Mouse (Mus musculus) forebrain, embryonic 10.5 days (tissue): ENCODE measurements around the gene Olfm4. TPM values are rescaled to one million over a fixed set of nuclear protein-coding genes. Genes with fewer than 3 reads are reported as not detected.

Experiments used
- DNase-seq: peaks from one replicate; pipeline ENCODE4 v3.0.0-alpha.2; 2017; ENCODE audit warnings: low spot score; ENCODE audit errors: extremely low spot score
- H3K27ac ChIP-seq: fragments of 300-500 bp; sonication (generic); 2 replicates; pipeline ENCODE4 v1.5.1; 2016; ENCODE audit warnings: mild to moderate bottlenecking
- H3K27me3 ChIP-seq: fragments of 300-500 bp; sonication (generic); 2 replicates; pipeline ENCODE4 v1.6.1; 2016; ENCODE audit warnings: mild to moderate bottlenecking; ENCODE audit not compliant: poor library complexity, severe bottlenecking
- H3K36me3 ChIP-seq: fragments of 300-500 bp; sonication (generic); replicated peaks from 2 replicates; pipeline ENCODE4 v1.6.1; 2016; ENCODE audit warnings: mild to moderate bottlenecking, moderate library complexity
- H3K4me1 ChIP-seq: fragments of 300-500 bp; sonication (generic); 2 replicates; pipeline ENCODE4 v1.6.1; 2016
- H3K4me3 ChIP-seq: fragments of 300-500 bp; sonication (generic); 2 replicates; pipeline ENCODE4 v1.5.1; 2016; ENCODE audit warnings: mild to moderate bottlenecking, moderate library complexity
- H3K9me3 ChIP-seq: fragments of 300-500 bp; sonication (generic); 2 replicates; pipeline ENCODE4 v1.6.1; 2016; ENCODE audit warnings: mild to moderate bottlenecking, moderate library complexity
- WGBS: fragments of 180-500 bp; shearing (Covaris S2); methylation state at CpG from one replicate; pipeline ENCODE4 v1.1.7; 2016; 5-methylcytosine and 5-hydroxymethylcytosine counted together
- polyA plus RNA-seq: library from polyadenylated mRNA; unstranded; fragments of >200 nt; fragmentation: Nextera tagmentation; extraction: Ambion mirVana; gene quantifications from 2 replicates; pipeline ENCODE4 v1.2.1, GENCODE M21; 2016

Olfm4 gene
- polyA plus RNA-seq, 1 experiment from 2014 or later = not detected

DNA sequence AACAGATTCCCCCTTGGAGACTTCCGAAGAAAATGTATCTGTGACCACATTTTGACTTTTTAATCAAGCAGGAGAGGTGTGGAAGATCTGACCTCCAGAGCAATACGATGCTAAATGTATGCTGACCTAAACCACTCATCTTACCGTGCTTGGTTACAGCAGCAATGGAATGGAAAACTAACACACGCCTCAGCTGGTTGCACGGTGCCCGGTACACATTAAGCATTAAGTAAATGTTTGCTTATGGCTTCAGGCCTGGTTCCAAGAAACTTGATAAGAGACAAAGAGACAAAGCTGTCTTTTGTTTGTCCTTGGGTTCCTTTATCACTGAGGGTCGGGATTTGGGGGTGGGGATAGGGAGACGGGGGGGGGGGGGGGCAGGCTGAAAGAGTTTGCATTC, 3.0 kb downstream of the Olfm4 start:
- Histone ChIP-seq H3K27ac (no peak overlapping the region), H3K27me3 (no peaks in the 10 kb centered on the region), H3K4me1 (peaks cover 15% of the 10 kb centered on the region), H3K36me3 (no peaks in the 10 kb centered on the region), H3K9me3 (no peaks in the 10 kb centered on the region), H3K4me3 (no peak overlapping the region)
- no peak for DNase-seq
- 71% methylated on average over 8 of the region's 8 CpGs for WGBS

DNA sequence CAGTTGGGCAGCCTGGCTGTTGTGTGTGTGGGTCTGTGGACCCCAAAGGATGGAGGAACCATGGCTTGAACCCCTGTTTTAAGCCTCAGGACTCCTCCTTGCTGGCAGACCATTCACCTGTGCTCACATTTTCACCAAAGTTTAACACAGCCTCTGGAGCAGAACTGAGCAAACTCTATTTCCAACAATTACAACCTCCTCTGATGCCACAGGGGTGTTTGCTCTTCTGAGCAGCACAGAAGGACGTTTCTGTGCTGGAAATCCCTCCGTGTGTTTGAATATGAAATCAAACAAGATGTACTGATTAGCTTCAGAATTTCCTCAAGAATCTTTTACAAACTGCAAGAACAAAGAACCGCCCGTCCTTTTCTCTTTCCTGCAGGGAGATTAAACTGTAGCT, 5.9 kb downstream of the Olfm4 start:
- no peaks in the 10 kb centered on the region for H3K36me3 ChIP-seq
- H3K4me3 ChIP-seq = no peak overlapping the region
- H3K9me3 ChIP-seq = no peaks in the 10 kb centered on the region
- H3K27me3 ChIP-seq = no peaks in the 10 kb centered on the region
- 42% methylated on average over 4 of the region's 4 CpGs for WGBS
- H3K27ac ChIP-seq = no peak overlapping the region
- H3K4me1 ChIP-seq = peaks cover 15% of the 10 kb centered on the region
- DNase-seq = no peak

DNA sequence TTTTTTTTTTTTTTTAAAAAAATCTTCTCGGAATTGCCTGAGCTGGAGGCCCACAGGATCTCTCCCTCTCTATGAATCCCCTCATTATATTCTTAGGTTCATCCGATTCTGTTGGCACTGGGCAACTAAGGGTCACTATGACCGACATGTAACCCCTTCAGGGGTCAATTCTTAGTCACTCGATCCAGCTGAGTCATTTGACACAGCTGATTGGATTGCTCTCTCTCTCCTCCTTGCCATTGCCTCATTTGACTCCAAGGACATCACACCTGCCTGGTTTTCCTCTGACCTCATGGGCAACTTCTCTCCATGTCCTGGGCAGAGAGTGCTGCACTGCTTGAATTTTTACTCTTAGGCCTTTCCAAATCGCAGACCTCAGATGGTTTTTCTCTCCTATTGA, 6.7 kb downstream of the Olfm4 start:
- H3K4me1 ChIP-seq = peaks cover 15% of the 10 kb centered on the region
- no peaks in the 10 kb centered on the region for H3K36me3 ChIP-seq
- DNase-seq = no peak
- no peaks in the 10 kb centered on the region for H3K9me3 ChIP-seq
- WGBS = 46% methylated on average over 5 of the region's 5 CpGs
- no peaks in the 10 kb centered on the region for H3K27me3 ChIP-seq
- H3K4me3 ChIP-seq = no peak overlapping the region
- no peak overlapping the region for H3K27ac ChIP-seq

DNA sequence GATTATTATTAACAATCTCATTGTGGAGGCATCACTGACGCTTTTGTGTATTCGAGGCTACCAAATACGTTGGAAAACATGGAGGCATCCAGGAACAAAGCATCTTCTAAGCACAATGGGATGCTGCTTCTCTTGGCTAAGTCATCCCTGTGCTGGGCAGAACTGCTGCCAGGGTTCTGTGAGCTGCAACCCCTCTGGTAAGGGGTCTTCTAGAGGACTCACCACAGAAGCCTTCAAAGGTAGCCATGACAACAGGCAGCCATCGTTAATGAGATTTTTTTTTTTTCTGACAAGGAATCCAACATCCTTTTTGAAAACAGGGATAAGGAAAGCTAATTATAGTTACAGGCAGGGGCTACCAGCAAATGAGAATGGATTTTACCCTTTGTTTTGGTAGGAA, 13.7 kb downstream of the Olfm4 start:
- Histone ChIP-seq H3K4me1 (peaks cover 25% of the 10 kb centered on the region), H3K27me3 (no peaks in the 10 kb centered on the region), H3K36me3 (no peaks in the 10 kb centered on the region), H3K27ac (0 out of 2 replicates have a peak overlapping the region, but pooled peaks have one; percentile 1), H3K4me3 (no peak overlapping the region), H3K9me3 (no peaks in the 10 kb centered on the region)
- 43% methylated on average over 4 of the region's 4 CpGs for WGBS
- peak; percentile 32 for DNase-seq

DNA sequence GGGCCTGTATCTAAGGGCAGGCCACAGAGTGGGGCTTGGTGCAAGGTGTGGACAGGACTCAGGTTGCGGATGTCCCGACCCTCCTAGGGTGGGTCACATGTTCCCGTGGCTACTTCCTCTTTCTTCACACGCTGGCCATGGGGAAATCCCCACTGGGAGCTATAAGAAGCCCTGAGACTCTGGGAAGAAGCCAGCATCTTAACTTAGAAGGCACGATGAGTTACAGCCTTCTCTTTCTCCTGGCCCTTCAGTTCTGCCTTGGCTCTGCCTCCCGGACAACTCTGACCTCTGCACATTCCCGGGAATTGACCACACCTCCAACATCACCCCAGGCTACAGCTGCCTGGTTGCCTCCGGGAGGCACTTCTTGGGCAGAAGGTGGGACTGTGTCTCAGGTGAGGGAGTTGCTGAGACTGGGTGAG, 16.2 kb downstream of the Olfm4 start:
- Histone ChIP-seq H3K4me1 (peaks cover 25% of the 10 kb centered on the region), H3K4me3 (no peak overlapping the region), H3K9me3 (no peaks in the 10 kb centered on the region), H3K36me3 (no peaks in the 10 kb centered on the region), H3K27me3 (no peaks in the 10 kb centered on the region), H3K27ac (peak overlapping the region; percentile 40; the same call in 1 of the 2 replicates)
- WGBS = 51% methylated on average over 8 of the region's 8 CpGs
- no peak for DNase-seq

DNA sequence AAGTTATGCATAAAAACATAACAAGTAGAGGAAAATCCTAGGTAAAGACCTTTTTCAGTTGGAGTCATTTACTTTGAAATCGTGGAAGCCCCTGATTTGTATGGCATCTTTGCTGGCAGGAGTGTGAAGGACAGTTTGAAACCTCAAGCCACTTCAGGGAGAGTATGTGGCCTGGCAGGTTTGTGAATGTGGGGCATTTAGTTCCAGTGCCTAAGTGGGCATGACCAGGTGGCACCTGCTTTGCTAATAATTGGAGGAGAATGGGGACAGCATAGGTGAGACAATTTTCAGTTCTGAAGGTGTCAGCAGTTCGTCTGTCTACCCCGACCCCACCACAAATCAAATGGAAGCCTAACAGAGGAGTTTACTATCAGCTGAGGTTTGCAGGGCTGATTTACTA, 23.8 kb downstream of the Olfm4 start:
- Histone ChIP-seq H3K4me3 (no peak overlapping the region), H3K36me3 (no peaks in the 10 kb centered on the region), H3K27me3 (no peaks in the 10 kb centered on the region), H3K4me1 (no peaks in the 10 kb centered on the region), H3K27ac (no peak overlapping the region), H3K9me3 (no peaks in the 10 kb centered on the region)
- WGBS = 92% methylated on average over 3 of the region's 3 CpGs
- DNase-seq = no peak

DNA sequence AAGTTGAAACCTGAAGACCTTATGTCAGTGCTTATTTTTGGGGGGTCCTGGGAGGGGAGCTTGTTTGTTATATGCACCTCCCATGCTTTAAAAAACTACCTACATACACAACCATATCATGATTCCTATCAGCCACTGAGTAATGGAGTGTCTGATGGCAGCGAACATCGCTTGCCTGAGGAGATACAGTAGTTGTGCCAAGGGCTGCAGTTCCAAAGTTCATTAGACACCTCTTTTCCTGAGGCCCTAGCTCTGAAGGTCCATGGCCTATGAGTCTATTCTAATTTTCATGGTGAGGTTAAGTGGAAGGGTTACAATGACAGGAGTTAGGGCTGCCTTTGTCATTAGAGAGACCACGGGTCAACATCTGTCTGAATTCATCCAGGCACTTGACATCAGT, 26.5 kb downstream of the Olfm4 start:
- H3K4me1 ChIP-seq = peaks cover 24% of the 10 kb centered on the region
- no peaks in the 10 kb centered on the region for H3K36me3 ChIP-seq
- no peaks in the 10 kb centered on the region for H3K9me3 ChIP-seq
- no peak overlapping the region for H3K4me3 ChIP-seq
- no peaks in the 10 kb centered on the region for H3K27me3 ChIP-seq
- H3K27ac ChIP-seq = no peak overlapping the region
- 86% methylated on average over 3 of the region's 3 CpGs for WGBS
- no peak for DNase-seq

DNA sequence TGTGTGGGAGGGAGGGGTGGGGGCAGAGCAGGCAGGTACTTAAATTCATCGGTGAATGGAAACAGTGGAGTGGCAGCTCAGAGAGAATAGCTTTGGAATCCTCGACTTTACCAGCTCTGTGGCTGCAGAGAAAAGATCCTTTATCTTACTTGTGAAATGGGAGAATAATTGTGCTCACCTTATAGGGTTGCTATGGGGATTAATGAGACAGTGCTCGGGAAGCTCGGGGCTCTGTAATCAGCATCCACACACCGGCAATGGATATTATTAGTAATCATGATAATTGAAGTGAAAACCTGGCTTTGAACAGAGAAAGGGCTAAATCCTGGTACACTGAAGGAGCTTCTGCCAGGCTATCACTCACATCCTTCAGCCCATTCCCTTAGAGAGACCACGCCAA, 31.1 kb downstream of the Olfm4 start:
- Histone ChIP-seq H3K4me3 (no peak overlapping the region), H3K36me3 (no peaks in the 10 kb centered on the region), H3K27ac (peak overlapping the region; percentile 66; the same call in 1 of the 2 replicates), H3K27me3 (no peaks in the 10 kb centered on the region), H3K4me1 (peaks cover 35% of the 10 kb centered on the region), H3K9me3 (no peaks in the 10 kb centered on the region)
- WGBS = 22% methylated on average over 6 of the region's 6 CpGs
- DNase-seq = no peak

DNA sequence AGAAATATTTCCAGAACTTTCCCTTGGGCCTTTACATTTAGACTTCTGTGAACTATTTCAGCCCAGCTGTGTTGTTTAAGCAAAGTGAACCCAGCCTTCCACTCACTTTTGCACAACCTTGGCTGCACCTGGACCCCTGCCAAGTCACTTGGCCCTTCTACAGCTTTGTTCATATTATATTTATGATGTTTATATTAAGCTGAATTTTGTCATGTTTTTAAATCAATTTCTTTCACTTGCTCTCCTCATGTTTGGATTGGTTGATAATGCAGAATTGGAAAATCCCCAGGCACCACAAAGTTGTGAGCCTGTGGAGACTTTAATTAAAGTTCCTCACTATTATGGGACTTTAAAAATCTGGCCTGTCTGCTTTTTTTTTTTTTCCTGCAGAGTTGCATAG, 32.2 kb downstream of the Olfm4 start:
- no peaks in the 10 kb centered on the region for H3K36me3 ChIP-seq
- no peak for DNase-seq
- H3K4me1 ChIP-seq = peaks cover 35% of the 10 kb centered on the region

DNA sequence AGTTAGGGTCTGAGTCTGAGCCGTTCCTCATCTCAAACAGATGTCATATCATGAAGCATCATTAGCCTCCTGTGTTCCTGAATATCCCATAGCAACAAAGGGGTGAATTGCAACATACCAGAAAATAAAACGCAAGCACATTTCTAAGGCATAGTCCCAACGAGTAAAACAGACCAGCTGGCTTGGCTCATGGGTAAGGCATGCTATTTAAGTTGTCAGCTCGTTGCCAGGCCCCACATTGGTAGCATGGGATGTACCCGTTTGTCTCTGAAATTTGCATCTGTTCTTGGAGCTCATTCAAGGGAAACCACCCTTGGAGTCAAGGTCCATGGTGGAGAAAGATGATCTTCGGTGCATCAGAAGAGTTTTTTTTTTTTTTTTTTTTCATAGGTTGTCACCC, 42.2 kb downstream of the Olfm4 start:
- DNase-seq = no peak
- H3K27ac ChIP-seq = no peak overlapping the region
- 0 out of 2 replicates have a peak, but pooled peaks cover 4% of the 10 kb centered on the region for H3K4me1 ChIP-seq
- no peak overlapping the region for H3K4me3 ChIP-seq
- no peaks in the 10 kb centered on the region for H3K27me3 ChIP-seq
- H3K36me3 ChIP-seq = no peaks in the 10 kb centered on the region
- WGBS = 87% methylated on average over 6 of the region's 6 CpGs
- H3K9me3 ChIP-seq = no peaks in the 10 kb centered on the region

More for the DNA sequence above, 32.2 kb downstream of the Olfm4 start:
- no peak overlapping the region for H3K4me3 ChIP-seq
- no peaks in the 10 kb centered on the region for H3K27me3 ChIP-seq
- no peak overlapping the region for H3K27ac ChIP-seq
- no peaks in the 10 kb centered on the region for H3K9me3 ChIP-seq

DNA sequence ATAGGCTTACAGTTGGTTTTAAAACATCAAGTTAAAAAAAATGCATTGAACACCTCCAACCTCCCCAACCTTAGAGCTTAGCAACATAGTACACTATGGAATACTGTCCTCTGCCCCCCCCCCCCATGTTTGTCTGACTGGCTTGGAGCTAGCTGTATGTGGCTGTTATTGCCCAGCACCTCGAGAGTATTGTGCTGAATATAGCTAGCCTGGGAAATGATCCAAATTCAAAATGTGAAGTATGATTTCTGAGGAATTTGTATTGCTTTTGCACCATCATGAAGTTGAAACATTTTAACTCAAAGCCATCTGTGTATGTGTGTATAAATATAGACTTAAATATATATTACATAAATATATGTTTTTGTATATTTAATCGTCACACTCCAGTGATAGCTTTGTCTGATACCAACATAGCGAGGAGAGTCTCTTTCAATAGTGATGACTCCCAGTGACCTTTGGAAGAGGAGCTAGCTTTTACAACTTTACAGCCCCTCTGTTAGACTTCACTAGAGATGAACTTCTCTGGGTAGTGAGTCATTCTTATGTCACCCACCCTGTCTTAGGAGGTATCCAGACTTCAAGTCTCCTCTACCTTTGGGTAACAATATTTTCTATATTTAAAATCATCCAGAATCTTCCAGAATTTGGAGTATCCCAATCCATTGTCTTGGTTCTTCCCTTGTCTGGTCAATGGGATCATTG, 45.6 kb downstream of the Olfm4 start:
- Histone ChIP-seq H3K4me1 (no peaks in the 10 kb centered on the region), H3K27me3 (no peaks in the 10 kb centered on the region), H3K27ac (no peak overlapping the region), H3K4me3 (no peak overlapping the region), H3K36me3 (no peaks in the 10 kb centered on the region), H3K9me3 (no peaks in the 10 kb centered on the region)
- DNase-seq = no peak
- 90% methylated on average over 3 of the region's 3 CpGs for WGBS

DNA sequence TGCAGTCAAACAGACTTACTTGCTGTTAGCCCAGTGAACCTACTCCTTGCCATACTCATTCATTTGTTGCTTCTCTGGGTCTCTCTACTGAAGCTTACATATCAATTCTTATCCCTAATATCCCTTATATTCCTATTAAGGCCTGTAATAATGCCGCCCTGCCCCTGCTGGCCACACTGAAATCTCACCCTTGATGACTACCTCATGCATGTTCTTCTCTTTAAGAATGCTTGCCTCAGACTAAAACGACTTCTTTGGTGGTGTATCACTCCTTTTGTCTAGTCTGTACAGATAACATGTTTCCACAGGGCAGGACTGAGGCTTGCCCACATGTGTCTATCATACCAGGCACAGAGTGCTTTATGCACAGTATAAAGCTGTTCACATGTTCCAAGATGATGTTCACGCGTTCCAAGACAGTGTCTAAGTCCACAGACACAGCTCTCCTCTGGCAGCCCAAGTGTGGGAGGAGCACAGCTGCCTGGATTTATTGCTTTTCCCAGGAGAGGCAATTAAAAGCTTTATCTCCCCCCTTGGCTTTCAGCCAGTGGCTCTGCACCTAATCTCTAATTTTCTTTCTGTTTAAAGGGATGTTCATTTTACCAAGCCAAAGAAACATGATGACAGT, 55.9 kb downstream of the Olfm4 start:
- H3K27me3 ChIP-seq = no peaks in the 10 kb centered on the region
- H3K4me3 ChIP-seq = no peak overlapping the region
- no peaks in the 10 kb centered on the region for H3K9me3 ChIP-seq
- H3K36me3 ChIP-seq = no peaks in the 10 kb centered on the region
- no peak overlapping the region for H3K27ac ChIP-seq
- no peak for DNase-seq
- H3K4me1 ChIP-seq = peaks cover 4% of the 10 kb centered on the region; the same call in 1 of the 2 replicates
- 85% methylated on average over 4 of the region's 4 CpGs for WGBS

DNA sequence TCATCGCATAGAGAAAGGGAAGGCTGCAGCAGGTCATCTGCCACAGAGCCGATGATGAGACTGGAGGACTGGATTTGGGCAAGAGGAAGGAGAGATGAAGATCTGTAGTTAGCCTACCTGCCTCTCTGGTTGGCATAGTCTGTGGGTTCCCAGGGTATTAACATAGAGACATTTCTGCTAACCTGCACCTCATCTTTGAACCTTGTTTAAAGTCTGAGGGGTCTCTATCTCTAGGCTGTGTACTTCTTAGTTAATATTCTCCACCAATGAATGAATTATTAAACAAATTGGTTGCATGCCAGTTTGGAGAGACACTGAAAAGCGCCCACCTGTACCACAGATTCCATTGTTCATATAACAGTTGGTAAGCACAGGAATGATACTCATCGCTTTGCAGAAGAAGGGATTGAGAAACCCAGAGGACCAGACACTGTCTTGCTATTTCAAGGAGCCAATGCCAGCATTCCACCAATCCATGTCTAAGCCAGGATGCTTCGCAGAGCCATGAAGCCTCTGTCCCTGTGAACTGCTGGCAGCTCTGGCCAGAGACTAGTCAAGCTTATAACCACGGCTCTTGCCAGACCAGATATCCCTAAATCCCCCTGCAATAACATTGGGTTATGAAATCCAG, 62.3 kb downstream of the Olfm4 start:
- WGBS = 91% methylated on average over 6 of the region's 6 CpGs
- H3K4me3 ChIP-seq = no peak overlapping the region
- H3K9me3 ChIP-seq = no peaks in the 10 kb centered on the region
- H3K27me3 ChIP-seq = no peaks in the 10 kb centered on the region
- DNase-seq = no peak
- H3K36me3 ChIP-seq = no peaks in the 10 kb centered on the region
- peaks cover 10% of the 10 kb centered on the region for H3K4me1 ChIP-seq
- no peak overlapping the region for H3K27ac ChIP-seq
